Mouse (Mus musculus) megakaryocyte, adult 5-6 weeks (primary cell): ENCODE results near the gene Smarcc2. TPM values are rescaled to one million over a fixed set of nuclear protein-coding genes. Genes with fewer than 3 reads are reported as not detected.

Experiments
- ATAC-seq: 2 replicates; pipeline ENCODE4 v1.8.0; 2016; ENCODE audit warnings: mild to moderate bottlenecking, inconsistent platforms; ENCODE audit not compliant: poor library complexity, severe bottlenecking
- total RNA-seq, 2 experiments: library from RNA; stranded (forward) in 1 of 2; stranded (reverse) in 1 of 2; fragments of 153-499, 151-499 nt in 1 of 2; fragments of 221-1000, 200-1000 nt in 1 of 2; gene quantifications; 2 replicates each; pipeline versions ENCODE4 v1.2.3 to v1.2.4; 2015 to 2017

The Smarcc2 gene
- total RNA-seq (2015) (73.1 and 82.3 TPM in 2 replicates), total RNA-seq (2017) (63.1 and 78.4 TPM in 2 replicates)

GRCm38 (mm10) chr10:128458719-128459408, at the start of gene Smarcc2:
Gene Smarcc2, plus strand, starts transcription at chr10:128459248.
- peak; percentile 80 for ATAC-seq

- peak; percentile 86 for ATAC-seq
These were observed 49.1 kb upstream of the Smarcc2 start for GRCm38 (mm10) chr10:128409692-128410559.

- ATAC-seq, result no peak
These were observed 48.5 kb upstream of the Smarcc2 start for GRCm38 (mm10) chr10:128410560-128410845.

GRCm38 (mm10) chr10:128411211-128412054, 47.6 kb upstream of the Smarcc2 start, which contains the start of the genes Nabp2 and Rnf41:
Gene Nabp2, minus strand, starts transcription at chr10:128411492.
Gene Rnf41, plus strand, starts transcription at chr10:128411657.
- peak; percentile 77 for ATAC-seq

GRCm38 (mm10) chr10:128412055-128412381, 47.0 kb upstream of the Smarcc2 start:
- no peak for ATAC-seq

GRCm38 (mm10) chr10:128412558-128412957, 46.5 kb upstream of the Smarcc2 start:
- ATAC-seq, result no peak

- ATAC-seq, result no peak
These were observed 46.0 kb upstream of the Smarcc2 start for GRCm38 (mm10) chr10:128413076-128413475.

- ATAC-seq, result no peak
These were observed 44.2 kb upstream of the Smarcc2 start for GRCm38 (mm10) chr10:128414848-128415247.

GRCm38 (mm10) chr10:128422426-128422825, 36.6 kb upstream of the Smarcc2 start:
- ATAC-seq, result no peak

GRCm38 (mm10) chr10:128424604-128425003, 34.4 kb upstream of the Smarcc2 start:
- no peak for ATAC-seq

- no peak for ATAC-seq
These were observed 33.8 kb upstream of the Smarcc2 start for GRCm38 (mm10) chr10:128425260-128425659.

GRCm38 (mm10) chr10:128429052-128429451, 30.0 kb upstream of the Smarcc2 start:
- no peak for ATAC-seq

GRCm38 (mm10) chr10:128429454-128429853, 29.6 kb upstream of the Smarcc2 start:
- no peak for ATAC-seq

- ATAC-seq, result no peak
These were observed 25.6 kb upstream of the Smarcc2 start for GRCm38 (mm10) chr10:128433417-128433816.

GRCm38 (mm10) chr10:128434681-128435080, 24.4 kb upstream of the Smarcc2 start:
- ATAC-seq, result peak; percentile 24; the same call in 1 of the 2 replicates

- ATAC-seq, result no peak
These were observed 23.7 kb upstream of the Smarcc2 start for GRCm38 (mm10) chr10:128435186-128435823.

GRCm38 (mm10) chr10:128435873-128436272, 23.2 kb upstream of the Smarcc2 start:
- no peak for ATAC-seq

GRCm38 (mm10) chr10:128436376-128436775, 22.7 kb upstream of the Smarcc2 start:
- ATAC-seq, result no peak

GRCm38 (mm10) chr10:128438675-128439279, 20.3 kb upstream of the Smarcc2 start:
- ATAC-seq, result peak; percentile 45

GRCm38 (mm10) chr10:128440407-128440806, 18.6 kb upstream of the Smarcc2 start:
- ATAC-seq, result no peak
